7 mouse cellular contexts compared by ENCODE assay signal in the genomic region with DNA sequence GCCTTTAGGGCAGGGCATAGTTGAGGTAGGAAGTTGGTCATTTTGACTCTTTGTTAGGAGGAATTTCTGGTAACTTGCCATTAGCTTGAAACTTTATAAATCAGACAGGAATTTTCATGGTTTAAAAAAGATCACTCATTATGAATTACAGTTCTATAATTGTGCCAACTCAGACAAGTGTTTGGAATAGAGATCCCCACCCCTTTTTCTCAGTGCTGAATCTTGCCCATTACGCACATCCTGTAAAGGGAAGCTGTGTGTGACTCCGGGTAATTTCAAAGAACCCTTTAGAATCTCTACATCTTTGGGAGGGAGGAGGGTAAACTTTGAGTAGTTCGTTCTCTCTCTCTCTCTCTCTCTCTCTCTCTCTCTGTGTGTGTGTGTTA. TPM values are rescaled to one million over a fixed set of nuclear protein-coding genes. Genes with fewer than 3 reads are reported as not detected.
DNase-seq lines count a peak whose midpoint lies in the region; ATAC-seq lines count a peak whose summit lies in the region.

No protein-coding gene starts in this region.

- WGBS in midbrain, embryonic 15.5 days: 37% methylated on average over 3 of the region's 3 CpGs
- 36% methylated on average over 3 of the region's 3 CpGs for WGBS in midbrain, embryonic 14.5 days
- 33% methylated on average over 3 of the region's 3 CpGs for WGBS in embryonic facial prominence, embryonic 14.5 days
- WGBS in kidney, embryonic 16.5 days: 28% methylated on average over 3 of the region's 3 CpGs
- WGBS in stomach, embryonic 16.5 days: 14% methylated on average over 3 of the region's 3 CpGs

- H3K27ac ChIP-seq in midbrain, embryonic 15.5 days: 0 out of 2 replicates have a peak overlapping the region, but pooled peaks have one; percentile 38
- H3K27ac ChIP-seq in midbrain, embryonic 14.5 days (replicated peaks; ENCODE audit: low read depth, low read length): no peak overlapping the region
- H3K27ac ChIP-seq in embryonic facial prominence, embryonic 14.5 days (replicated peaks; ENCODE audit: low read depth, low read length): peak overlapping the region; percentile 67; the same call in 1 of the 2 replicates
- peak overlapping the region; percentile 84 for H3K27ac ChIP-seq in kidney, embryonic 16.5 days (ENCODE audit: low read length)
- peak overlapping the region; percentile 72 for H3K27ac ChIP-seq in stomach, embryonic 16.5 days (ENCODE audit: low read length)

- no peak for ATAC-seq in midbrain, embryonic 15.5 days (replicated peaks)
- ATAC-seq in midbrain, embryonic 14.5 days (ENCODE audit: low FRiP score, low TSS enrichment): no peak
- 0 out of 2 replicates have a peak, but pooled peaks have one; percentile 15 for ATAC-seq in embryonic facial prominence, embryonic 14.5 days (ENCODE audit: low read depth)
- peak; percentile 60; the same call in 1 of the 2 replicates for ATAC-seq in kidney, embryonic 16.5 days (ENCODE audit: low FRiP score, low TSS enrichment)
- ATAC-seq in stomach, embryonic 16.5 days (ENCODE audit: insufficient read depth, low FRiP score): peak; percentile 33; the same call in 1 of the 2 replicates

- H3K27me3 ChIP-seq in midbrain, embryonic 15.5 days (replicated peaks): no peaks in the 10 kb centered on the region
- H3K27me3 ChIP-seq in midbrain, embryonic 14.5 days (ENCODE audit: control insufficient read depth, insufficient read depth, low read length): no peaks in the 10 kb centered on the region
- H3K27me3 ChIP-seq in embryonic facial prominence, embryonic 14.5 days (replicated peaks; ENCODE audit: control insufficient read depth, insufficient read depth, low read length): no peaks in the 10 kb centered on the region
- H3K27me3 ChIP-seq in kidney, embryonic 16.5 days (ENCODE audit: insufficient read depth, low read length): no peaks in the 10 kb centered on the region
- no peaks in the 10 kb centered on the region for H3K27me3 ChIP-seq in stomach, embryonic 16.5 days (ENCODE audit: control insufficient read depth, insufficient read depth, low read length)

- no peak overlapping the region for H3K4me2 ChIP-seq in midbrain, embryonic 15.5 days
- no peak overlapping the region for H3K4me2 ChIP-seq in midbrain, embryonic 14.5 days (ENCODE audit: low read length)
- no peak overlapping the region for H3K4me2 ChIP-seq in embryonic facial prominence, embryonic 14.5 days (ENCODE audit: low read depth, low read length)
- H3K4me2 ChIP-seq in kidney, embryonic 16.5 days (replicated peaks; ENCODE audit: low read depth, low read length): no peak overlapping the region
- H3K4me2 ChIP-seq in stomach, embryonic 16.5 days (ENCODE audit: low read depth, low read length): peak overlapping the region; percentile 20; the same call in 1 of the 2 replicates

- no peak for DNase-seq in midbrain, embryonic 14.5 days
- peak; percentile 47 for DNase-seq in embryonic facial prominence, embryonic 14.5 days (ENCODE audit: low spot score)
- no peak for DNase-seq in testis, postnatal 14 days (ENCODE audit: low spot score)
- no peak for DNase-seq in adrenal gland, postnatal 36 days

- H3K36me3 ChIP-seq in midbrain, embryonic 15.5 days (replicated peaks): no peaks in the 10 kb centered on the region
- H3K36me3 ChIP-seq in midbrain, embryonic 14.5 days (ENCODE audit: control insufficient read depth, insufficient read depth, low read length): no peaks in the 10 kb centered on the region
- no peaks in the 10 kb centered on the region for H3K36me3 ChIP-seq in embryonic facial prominence, embryonic 14.5 days (ENCODE audit: control insufficient read depth, insufficient read depth, low read length)
- H3K36me3 ChIP-seq in kidney, embryonic 16.5 days (ENCODE audit: insufficient read depth, low read length): no peaks in the 10 kb centered on the region
- no peaks in the 10 kb centered on the region for H3K36me3 ChIP-seq in stomach, embryonic 16.5 days (ENCODE audit: control insufficient read depth, insufficient read depth, low read length)

- H3K4me1 ChIP-seq in midbrain, embryonic 15.5 days: 0 out of 2 replicates have a peak, but pooled peaks cover 4% of the 10 kb centered on the region
- H3K4me1 ChIP-seq in midbrain, embryonic 14.5 days (ENCODE audit: control insufficient read depth, insufficient read depth, low read length): no peaks in the 10 kb centered on the region
- peaks cover 19% of the 10 kb centered on the region; the same call in 1 of the 2 replicates for H3K4me1 ChIP-seq in embryonic facial prominence, embryonic 14.5 days (ENCODE audit: control insufficient read depth, insufficient read depth, low read length)
- peaks cover 18% of the 10 kb centered on the region for H3K4me1 ChIP-seq in kidney, embryonic 16.5 days (ENCODE audit: insufficient read depth, low read length)
- H3K4me1 ChIP-seq in stomach, embryonic 16.5 days (ENCODE audit: control insufficient read depth, insufficient read depth, low read length): peaks cover 10% of the 10 kb centered on the region

- no peak overlapping the region for H3K9ac ChIP-seq in midbrain, embryonic 15.5 days
- H3K9ac ChIP-seq in midbrain, embryonic 14.5 days (replicated peaks; ENCODE audit: low read length): no peak overlapping the region
- no peak overlapping the region for H3K9ac ChIP-seq in embryonic facial prominence, embryonic 14.5 days (ENCODE audit: low read depth, low read length)
- H3K9ac ChIP-seq in kidney, embryonic 16.5 days (replicated peaks; ENCODE audit: low read length): no peak overlapping the region
- 0 out of 2 replicates have a peak overlapping the region, but pooled peaks have one; percentile 17 for H3K9ac ChIP-seq in stomach, embryonic 16.5 days (ENCODE audit: low read length)

- H3K4me3 ChIP-seq in midbrain, embryonic 15.5 days: no peak overlapping the region
- H3K4me3 ChIP-seq in midbrain, embryonic 14.5 days (replicated peaks; ENCODE audit: low read depth, low read length): no peak overlapping the region
- H3K4me3 ChIP-seq in embryonic facial prominence, embryonic 14.5 days (ENCODE audit: low read depth, low read length): no peak overlapping the region
- no peak overlapping the region for H3K4me3 ChIP-seq in kidney, embryonic 16.5 days (ENCODE audit: low read length)
- H3K4me3 ChIP-seq in stomach, embryonic 16.5 days (replicated peaks; ENCODE audit: low read length): no peak overlapping the region

- H3K9me3 ChIP-seq in midbrain, embryonic 15.5 days: no peaks in the 10 kb centered on the region
- no peaks in the 10 kb centered on the region for H3K9me3 ChIP-seq in midbrain, embryonic 14.5 days (ENCODE audit: control insufficient read depth, low read length)
- H3K9me3 ChIP-seq in embryonic facial prominence, embryonic 14.5 days (ENCODE audit: control insufficient read depth, low read length): no peaks in the 10 kb centered on the region
- no peaks in the 10 kb centered on the region for H3K9me3 ChIP-seq in kidney, embryonic 16.5 days (ENCODE audit: low read length)
- no peaks in the 10 kb centered on the region for H3K9me3 ChIP-seq in stomach, embryonic 16.5 days (replicated peaks; ENCODE audit: control insufficient read depth, low read length)

RNA-seq across cellular contexts. Expression of a gene that starts 15.9 kb away (rescaled TPM):
- 9.6 and 9.8 TPM in 2 replicates for polyA plus RNA-seq in midbrain, embryonic 15.5 days (2015; fragmentation: Nextera tagmentation; extraction: Ambion mirVana)
- 3.7 and 8.4 TPM in 2 replicates for polyA plus RNA-seq in midbrain, embryonic 14.5 days (2014; fragmentation: Nextera tagmentation; extraction: Ambion mirVana)
- 29.1 and 29.2 TPM in 2 replicates for polyA plus RNA-seq in embryonic facial prominence, embryonic 14.5 days (2014; fragmentation: Nextera tagmentation; extraction: Ambion mirVana)
- 32.1 and 34.2 TPM in 2 replicates for polyA plus RNA-seq in kidney, embryonic 16.5 days (2015; fragmentation: Nextera tagmentation; extraction: Ambion mirVana)
- 23.2 and 25.8 TPM in 2 replicates for polyA plus RNA-seq in stomach, embryonic 16.5 days (2015; fragmentation: Nextera tagmentation; extraction: Ambion mirVana)
- 10 to 100 TPM; 16.0 to 20.4 TPM for total RNA-seq in adrenal gland, postnatal 36 days (2021)

Comparison
In these comparisons a context has a peak if more than half of its experiments do, and no peak if none do; other contexts are left out.
1. ATAC-seq: peak in embryonic facial prominence, embryonic 14.5 days (single experiment), kidney, embryonic 16.5 days (single experiment) and stomach, embryonic 16.5 days (single experiment); none in midbrain, embryonic 15.5 days (single experiment) and midbrain, embryonic 14.5 days (single experiment).